Mouse (Mus musculus) intestine, embryonic 16.5 days (tissue): ENCODE measurements around the gene Zfp991. TPM values are rescaled to one million over a fixed set of nuclear protein-coding genes. Genes with fewer than 3 reads are reported as not detected.
"Not testable (repeated sequence)": the region's sequence is repeated elsewhere in the genome, so short reads cannot be mapped to it uniquely, and the experiment has no call there.

Source experiments
- ATAC-seq: fragments of 200-750 bp; cut with Nextera tagmentation; 2 replicates; pipeline ENCODE4 v1.8.0; 2017; ENCODE audit warnings: moderate TSS enrichment, moderate library complexity
- H3K27ac ChIP-seq: fragments of 300-500 bp; sonication (generic); 2 replicates; pipeline ENCODE4 v1.5.1; 2014; ENCODE audit warnings: mild to moderate bottlenecking, low read length
- H3K27me3 ChIP-seq: fragments of 300-500 bp; sonication (generic); replicated peaks from 2 replicates; pipeline ENCODE4 v1.6.1; 2014; ENCODE audit warnings: low read length, control low read depth, mixed read lengths; ENCODE audit not compliant: control insufficient read depth, insufficient read depth
- H3K36me3 ChIP-seq: fragments of 300-500 bp; sonication (generic); 2 replicates; pipeline ENCODE4 v1.6.1; 2014; ENCODE audit warnings: low read length, control low read depth; ENCODE audit not compliant: control insufficient read depth, insufficient read depth
- H3K4me1 ChIP-seq: fragments of 300-500 bp; sonication (generic); 2 replicates; pipeline ENCODE4 v1.6.1; 2014; ENCODE audit warnings: low read length, control low read depth, mixed read lengths; ENCODE audit not compliant: control insufficient read depth, insufficient read depth
- H3K4me2 ChIP-seq: fragments of 300-500 bp; sonication (generic); 2 replicates; pipeline ENCODE4 v1.6.1; 2014; ENCODE audit warnings: low read depth, low read length, control low read depth
- H3K4me3 ChIP-seq: fragments of 300-500 bp; sonication (generic); 2 replicates; pipeline ENCODE4 v1.5.1; 2014; ENCODE audit warnings: mild to moderate bottlenecking, low read length
- H3K9ac ChIP-seq: fragments of 300-500 bp; sonication (generic); 2 replicates; pipeline ENCODE4 v1.6.1; 2014; ENCODE audit warnings: low read depth, low read length
- H3K9me3 ChIP-seq: fragments of 300-500 bp; sonication (generic); 2 replicates; pipeline ENCODE4 v1.6.1; 2016; ENCODE audit warnings: low read length, control low read depth; ENCODE audit not compliant: control insufficient read depth
- WGBS: fragments of 180-500 bp; shearing (Covaris S2); extraction: QIAGEN DNeasy Blood & Tissue Kit; methylation state at CpG from one replicate; pipeline ENCODE4 v1.1.7; 2014; 5-methylcytosine and 5-hydroxymethylcytosine counted together
- polyA plus RNA-seq: library from polyadenylated mRNA; unstranded; fragments of >200 nt; fragmentation: Nextera tagmentation; extraction: Ambion mirVana; gene quantifications from 2 replicates; pipeline ENCODE4 v1.2.1, GENCODE M21; 2015

Zfp991 gene
- polyA plus RNA-seq, 1 experiment from 2014 or later: 7.7 TPM

GRCm38 (mm10) chr4:147181141-147181685 lies 49.4 kb downstream of the Zfp991 start:
- WGBS: 91% methylated on average over 7 of the region's 8 CpGs
- H3K4me1 ChIP-seq, ATAC-seq, H3K36me3 ChIP-seq, H3K9me3 ChIP-seq, H3K9ac ChIP-seq, H3K27ac ChIP-seq, H3K4me3 ChIP-seq, H3K4me2 ChIP-seq, H3K27me3 ChIP-seq: not testable (repeated sequence)

- not testable (repeated sequence) for ATAC-seq, H3K27ac ChIP-seq, H3K36me3 ChIP-seq, H3K4me3 ChIP-seq, H3K4me1 ChIP-seq, H3K9me3 ChIP-seq, H3K9ac ChIP-seq, H3K4me2 ChIP-seq, H3K27me3 ChIP-seq
- no CpG with 5 or more reads among the region's 13 CpGs for WGBS
Measured at GRCm38 (mm10) chr4:147181969-147182705, 50.3 kb downstream of the Zfp991 start.

DNA sequence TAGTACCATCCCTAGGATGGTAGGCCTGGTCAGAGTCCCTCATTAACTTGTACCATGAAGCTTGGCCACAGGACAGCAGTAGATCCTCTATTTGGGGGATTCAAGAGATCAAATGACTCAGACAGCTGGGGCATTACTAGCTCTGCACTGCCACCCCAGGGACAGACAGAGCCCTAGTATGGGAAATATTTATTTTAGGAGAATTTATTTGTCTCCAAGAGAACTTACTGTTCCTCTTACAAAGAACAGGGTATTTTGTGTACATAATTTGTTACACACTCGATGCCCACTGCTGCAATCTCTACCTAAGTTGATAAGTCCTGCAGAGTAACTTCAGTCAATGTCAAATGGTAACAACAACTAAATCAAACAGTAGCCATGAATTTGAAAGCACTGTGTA lies 55.0 kb downstream of the Zfp991 start:
- not testable (repeated sequence) for H3K27ac ChIP-seq, H3K9me3 ChIP-seq, H3K36me3 ChIP-seq, H3K9ac ChIP-seq, H3K27me3 ChIP-seq, H3K4me2 ChIP-seq, H3K4me1 ChIP-seq, H3K4me3 ChIP-seq
- 85% methylated on average over 1 of the region's 1 CpGs for WGBS
- 0 out of 2 replicates have a peak, but pooled peaks have one; percentile 46 for ATAC-seq

DNA sequence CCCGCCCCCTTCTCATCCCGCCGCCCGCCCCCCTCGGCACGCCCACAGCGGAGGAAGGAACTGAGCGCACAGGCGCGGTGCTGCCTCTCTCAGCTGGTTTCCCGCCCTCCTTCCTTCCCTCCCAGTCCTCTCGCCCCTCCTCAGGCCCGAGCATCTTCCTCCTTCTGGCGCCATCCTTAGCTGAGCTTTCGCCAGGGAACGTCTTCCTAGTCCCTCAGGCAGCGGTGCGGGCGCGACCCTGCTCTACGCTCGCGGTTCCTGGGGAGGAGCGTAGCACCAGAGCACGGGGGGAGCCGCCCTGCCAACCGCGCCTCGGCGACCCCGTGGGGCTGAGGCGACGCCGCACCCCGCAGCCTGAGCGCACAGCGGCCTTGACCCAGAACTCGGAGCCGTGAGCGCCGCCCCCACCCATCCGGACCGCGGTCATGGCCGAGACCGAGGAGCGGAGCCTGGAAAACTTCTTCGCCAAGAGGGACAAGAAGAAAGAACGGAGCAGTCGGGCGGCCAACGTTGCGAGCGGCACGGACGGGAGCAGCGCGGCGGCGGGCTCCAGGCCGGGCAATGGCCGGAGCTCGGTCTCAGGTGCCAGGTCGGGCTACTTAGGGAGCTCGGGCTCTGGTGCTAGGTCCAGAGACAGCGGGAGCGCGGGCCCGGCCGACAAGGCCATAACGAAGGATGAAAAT lies 55.6 kb downstream of the Zfp991 start:
- H3K27ac ChIP-seq, H3K4me3 ChIP-seq, H3K27me3 ChIP-seq, H3K9ac ChIP-seq, H3K4me1 ChIP-seq, H3K4me2 ChIP-seq, H3K9me3 ChIP-seq, H3K36me3 ChIP-seq: not testable (repeated sequence)
- WGBS: 62% methylated on average over 68 of the region's 71 CpGs
- peak; percentile 48; the same call in 1 of the 2 replicates for ATAC-seq

GRCm38 (mm10) chr4:147195186-147195585 lies 63.3 kb downstream of the Zfp991 start:
- not testable (repeated sequence) for H3K36me3 ChIP-seq, H3K27ac ChIP-seq, H3K4me1 ChIP-seq, H3K27me3 ChIP-seq, H3K9ac ChIP-seq, H3K4me3 ChIP-seq, ATAC-seq, H3K4me2 ChIP-seq, H3K9me3 ChIP-seq
- 88% methylated on average over 3 of the region's 9 CpGs for WGBS

GRCm38 (mm10) chr4:147197210-147197609 lies 65.4 kb downstream of the Zfp991 start:
- H3K27me3 ChIP-seq, H3K9ac ChIP-seq, H3K9me3 ChIP-seq, H3K4me1 ChIP-seq, H3K36me3 ChIP-seq, ATAC-seq, H3K27ac ChIP-seq, H3K4me2 ChIP-seq, H3K4me3 ChIP-seq: not testable (repeated sequence)
- 80% methylated on average over 2 of the region's 2 CpGs for WGBS

DNA sequence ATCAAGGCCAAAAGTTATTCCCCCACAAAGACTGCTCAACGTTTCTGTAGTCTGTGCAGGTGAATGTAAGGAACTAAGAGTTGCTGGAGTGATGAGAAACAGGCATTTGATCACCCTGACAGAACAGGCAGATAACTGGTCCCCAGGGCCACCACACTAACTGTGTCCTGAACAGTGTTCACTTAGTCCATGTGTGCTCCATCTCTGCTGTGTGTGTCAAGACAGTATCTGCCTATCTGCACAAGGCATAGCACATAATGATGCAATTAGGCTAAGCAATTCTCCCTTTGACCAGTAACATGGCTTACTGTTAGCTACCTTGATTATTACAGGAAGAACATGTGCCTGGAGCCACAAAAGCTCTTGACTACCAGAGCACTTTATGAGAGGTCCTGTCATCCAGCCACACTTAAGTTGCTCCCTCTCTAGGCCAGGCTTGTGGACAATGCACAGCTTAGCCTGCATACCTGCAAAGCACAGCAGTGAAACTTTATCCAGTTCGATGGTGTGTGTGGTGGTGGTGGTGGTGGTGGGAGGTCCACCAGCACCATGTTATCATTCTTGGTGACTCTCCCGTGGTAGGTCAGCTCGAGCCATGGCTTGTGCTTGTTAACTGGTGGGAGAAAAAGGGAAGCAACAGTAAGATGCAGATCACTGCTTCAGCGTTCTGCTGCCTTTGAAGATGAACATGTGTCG lies 67.4 kb downstream of the Zfp991 start:
- not testable (repeated sequence) for H3K27ac ChIP-seq, H3K4me2 ChIP-seq, H3K9ac ChIP-seq, ATAC-seq, H3K4me3 ChIP-seq, H3K27me3 ChIP-seq, H3K9me3 ChIP-seq, H3K4me1 ChIP-seq, H3K36me3 ChIP-seq
- 72% methylated on average over 6 of the region's 6 CpGs for WGBS

DNA sequence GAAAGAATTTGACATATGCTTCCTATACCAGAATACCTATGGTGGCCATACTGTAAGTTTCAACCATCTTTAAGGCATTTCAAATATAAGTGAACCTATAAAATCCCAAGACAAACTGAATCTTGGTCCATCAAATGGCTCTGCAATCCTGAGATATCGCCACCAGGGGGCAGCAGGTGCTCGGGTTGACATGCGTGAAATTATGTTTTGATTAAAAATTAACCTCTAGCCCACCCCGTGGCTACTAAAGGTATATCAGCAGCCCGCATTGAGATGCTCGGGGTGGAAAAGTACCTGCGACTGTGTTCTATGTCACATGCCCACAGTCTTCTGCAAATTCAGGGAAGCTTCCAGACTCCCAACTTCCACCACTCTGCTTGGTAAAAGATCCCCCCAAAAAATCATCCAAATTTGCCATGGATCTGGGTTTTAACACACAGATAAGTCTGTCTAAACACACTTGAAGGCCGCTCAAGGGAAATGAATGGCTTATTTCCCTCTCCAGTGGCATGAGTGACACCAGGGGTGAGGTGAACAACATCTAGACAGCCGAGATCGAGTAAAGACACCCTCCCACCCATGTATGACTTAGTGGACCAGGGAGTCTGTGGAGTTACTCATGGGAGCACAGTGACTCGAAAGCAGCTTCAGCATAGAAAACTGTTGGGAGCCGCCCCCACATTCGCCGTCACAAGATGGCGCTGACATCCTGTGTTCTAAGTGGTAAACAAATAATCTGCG lies 70.3 kb downstream of the Zfp991 start:
- not testable (repeated sequence) for H3K4me3 ChIP-seq, H3K9me3 ChIP-seq, H3K27ac ChIP-seq, H3K27me3 ChIP-seq, H3K4me2 ChIP-seq, H3K4me1 ChIP-seq, H3K9ac ChIP-seq, H3K36me3 ChIP-seq, ATAC-seq
- 83% methylated on average over 9 of the region's 16 CpGs for WGBS
